Mouse (Mus musculus): ENCODE measurements around the gene Itgae. TPM values are rescaled to one million over a fixed set of nuclear protein-coding genes. Genes with fewer than 3 reads are reported as not detected.

Gene Itgae
- polyA plus RNA-seq, 1 experiment: not detected

DNA sequence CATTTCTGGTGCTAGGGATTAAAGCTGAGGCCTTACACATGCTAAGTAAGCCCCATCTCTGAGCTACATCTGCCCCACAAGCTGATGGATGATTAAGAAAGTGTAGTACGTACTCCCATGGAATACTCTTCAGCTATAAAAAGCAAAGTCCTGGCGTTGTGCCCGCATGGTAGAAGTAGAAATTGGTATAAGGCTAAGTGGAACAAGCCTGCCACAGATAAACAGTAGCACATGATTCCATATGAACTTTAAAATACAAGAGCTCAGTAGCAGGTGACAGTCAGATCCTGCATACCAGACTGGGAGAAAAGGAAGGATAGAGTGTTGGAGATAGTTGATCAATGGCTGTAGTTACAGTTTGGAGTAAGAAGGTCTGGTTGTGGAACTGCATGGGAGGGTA, 29.0 kb upstream of the Itgae start:
- no peaks in the 10 kb centered on the region for H3K9me3 ChIP-seq (ENCODE audit: control insufficient read depth, low read length)
- no peak for TF ChIP-seq TAL1 (IDR thresholded peaks at IDR 0.05; ENCODE audit: low read length)
- TF ChIP-seq GATA1 (IDR thresholded peaks at IDR 0.05; ENCODE audit: low read length): no peak
- peaks cover 73% of the 10 kb centered on the region for H3K36me3 ChIP-seq (ENCODE audit: control insufficient read depth)
- peaks cover 18% of the 10 kb centered on the region for H3K4me1 ChIP-seq (ENCODE audit: control insufficient read depth)
- no peak overlapping the region for H3K4me3 ChIP-seq (replicated peaks)
- H3K27me3 ChIP-seq (ENCODE audit: control insufficient read depth): no peaks in the 10 kb centered on the region

DNA sequence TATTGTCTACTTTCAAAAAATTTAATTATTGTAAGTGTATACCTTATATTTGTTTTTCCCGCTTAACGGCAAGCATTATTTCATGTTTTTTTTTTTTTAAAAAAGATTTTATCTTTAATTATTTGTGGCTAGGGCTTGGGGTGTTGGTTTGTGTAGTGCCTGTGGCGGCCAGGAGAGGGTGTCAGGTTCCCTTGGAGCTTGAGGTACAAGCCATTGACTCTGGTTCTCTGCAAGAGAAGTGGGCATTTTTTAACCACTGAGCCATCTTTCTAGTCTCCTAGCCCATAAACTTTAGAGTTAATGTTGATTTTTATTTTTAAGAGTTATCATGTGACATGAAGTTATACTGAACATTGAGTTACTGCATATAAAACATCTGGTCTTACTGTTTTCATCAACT, 18.5 kb upstream of the Itgae start:
- Histone ChIP-seq H3K9me3 (ENCODE audit: control insufficient read depth, low read length) (no peaks in the 10 kb centered on the region), H3K4me3 (replicated peaks) (no peak overlapping the region), H3K36me3 (ENCODE audit: control insufficient read depth) (peaks cover 98% of the 10 kb centered on the region), H3K27me3 (ENCODE audit: control insufficient read depth) (no peaks in the 10 kb centered on the region), H3K4me1 (ENCODE audit: control insufficient read depth) (no peaks in the 10 kb centered on the region; the same call in 1 of the 2 replicates)
- TF ChIP-seq GATA1 (IDR thresholded peaks at IDR 0.05; ENCODE audit: low read length) (no peak), TAL1 (IDR thresholded peaks at IDR 0.05; ENCODE audit: low read length) (no peak)

- Histone ChIP-seq H3K36me3 (ENCODE audit: control insufficient read depth) (peaks cover 98% of the 10 kb centered on the region), H3K9me3 (ENCODE audit: control insufficient read depth, low read length) (no peaks in the 10 kb centered on the region)
- TF ChIP-seq TAL1 (IDR thresholded peaks at IDR 0.05; ENCODE audit: low read length) (no peak), GATA1 (IDR thresholded peaks at IDR 0.05; ENCODE audit: low read length) (no peak)
Measured at GRCm38 (mm10) chr11:73076295-73076694, 14.1 kb upstream of the Itgae start.

DNA sequence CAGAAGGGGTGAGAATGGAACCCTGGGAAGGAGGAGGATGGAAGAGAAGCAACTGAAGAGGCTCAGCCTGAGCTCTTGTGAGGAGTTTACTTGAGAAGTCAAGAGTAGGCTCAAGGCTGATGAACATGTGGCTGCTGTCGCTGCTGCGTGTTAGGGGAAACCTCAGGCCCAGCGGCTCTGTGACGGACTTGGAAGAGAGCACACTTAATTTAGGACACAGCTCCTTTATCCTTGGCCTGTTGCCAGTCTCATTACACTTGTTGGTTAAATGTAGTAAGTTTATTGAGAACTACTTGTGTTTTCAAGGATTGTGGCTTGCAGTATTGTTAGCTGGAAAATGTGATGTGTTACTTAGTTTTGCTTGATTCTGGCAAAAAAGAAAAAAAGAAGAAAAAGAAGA, 13.7 kb upstream of the Itgae start:
- no peaks in the 10 kb centered on the region for H3K9me3 ChIP-seq (ENCODE audit: control insufficient read depth, low read length)
- H3K27me3 ChIP-seq (ENCODE audit: control insufficient read depth): no peaks in the 10 kb centered on the region
- no peak overlapping the region for H3K4me3 ChIP-seq (replicated peaks)
- H3K4me1 ChIP-seq (ENCODE audit: control insufficient read depth): no peaks in the 10 kb centered on the region
- H3K36me3 ChIP-seq (ENCODE audit: control insufficient read depth): peaks cover 99% of the 10 kb centered on the region
- no peak for TF ChIP-seq TAL1 (IDR thresholded peaks at IDR 0.05; ENCODE audit: low read length)
- no peak for TF ChIP-seq GATA1 (IDR thresholded peaks at IDR 0.05; ENCODE audit: low read length)

More at GRCm38 (mm10) chr11:73076295-73076694, 14.1 kb upstream of the Itgae start:
- Histone ChIP-seq H3K4me1 (ENCODE audit: control insufficient read depth) (no peaks in the 10 kb centered on the region), H3K27me3 (ENCODE audit: control insufficient read depth) (no peaks in the 10 kb centered on the region), H3K4me3 (replicated peaks) (no peak overlapping the region)

GRCm38 (mm10) chr11:73077211-73077720, 13.1 kb upstream of the Itgae start:
- H3K36me3 ChIP-seq (ENCODE audit: control insufficient read depth): peaks cover 100% of the 10 kb centered on the region
- H3K9me3 ChIP-seq (ENCODE audit: control insufficient read depth, low read length): no peaks in the 10 kb centered on the region
- no peak overlapping the region for H3K4me3 ChIP-seq (replicated peaks)
- no peaks in the 10 kb centered on the region for H3K27me3 ChIP-seq (ENCODE audit: control insufficient read depth)
- no peak for TF ChIP-seq TAL1 (IDR thresholded peaks at IDR 0.05; ENCODE audit: low read length)
- no peak for TF ChIP-seq GATA1 (IDR thresholded peaks at IDR 0.05; ENCODE audit: low read length)
- H3K4me1 ChIP-seq (ENCODE audit: control insufficient read depth): no peaks in the 10 kb centered on the region

GRCm38 (mm10) chr11:73078615-73079014, 11.8 kb upstream of the Itgae start:
- no peaks in the 10 kb centered on the region for H3K9me3 ChIP-seq (ENCODE audit: control insufficient read depth, low read length)
- no peaks in the 10 kb centered on the region for H3K4me1 ChIP-seq (ENCODE audit: control insufficient read depth)
- H3K27me3 ChIP-seq (ENCODE audit: control insufficient read depth): no peaks in the 10 kb centered on the region
- peaks cover 94% of the 10 kb centered on the region for H3K36me3 ChIP-seq (ENCODE audit: control insufficient read depth)
- H3K4me3 ChIP-seq (replicated peaks): no peak overlapping the region
- TF ChIP-seq TAL1 (IDR thresholded peaks at IDR 0.05; ENCODE audit: low read length) (no peak), GATA1 (IDR thresholded peaks at IDR 0.05; ENCODE audit: low read length) (no peak)

GRCm38 (mm10) chr11:73080306-73080705, 10.1 kb upstream of the Itgae start:
- no peak overlapping the region for H3K4me3 ChIP-seq (replicated peaks)
- no peaks in the 10 kb centered on the region for H3K27me3 ChIP-seq (ENCODE audit: control insufficient read depth)
- H3K4me1 ChIP-seq (ENCODE audit: control insufficient read depth): no peaks in the 10 kb centered on the region
- H3K36me3 ChIP-seq (ENCODE audit: control insufficient read depth): peaks cover 93% of the 10 kb centered on the region
- no peaks in the 10 kb centered on the region for H3K9me3 ChIP-seq (ENCODE audit: control insufficient read depth, low read length)
- TF ChIP-seq TAL1 (IDR thresholded peaks at IDR 0.05; ENCODE audit: low read length) (no peak), GATA1 (IDR thresholded peaks at IDR 0.05; ENCODE audit: low read length) (no peak)

DNA sequence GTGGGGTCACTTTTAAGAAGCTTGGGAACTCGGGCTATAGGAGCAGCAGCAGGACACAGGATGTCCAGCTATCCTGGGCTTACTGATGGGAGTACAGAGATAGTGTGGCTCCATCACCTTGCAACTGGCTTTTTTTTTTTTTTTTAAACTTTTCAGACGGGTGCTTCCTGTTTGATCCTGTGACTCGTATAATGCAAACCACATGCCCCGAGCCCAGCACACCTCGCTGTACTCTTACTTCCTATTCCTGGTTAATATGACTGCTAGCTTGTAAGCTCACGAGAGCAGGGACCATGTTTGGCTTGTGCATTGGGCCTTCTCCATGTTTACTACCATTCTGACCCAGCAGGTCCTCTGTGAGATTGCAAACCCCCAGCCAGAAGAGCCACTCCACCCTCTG, 6.1 kb upstream of the Itgae start:
- no peak for TF ChIP-seq TAL1 (IDR thresholded peaks at IDR 0.05; ENCODE audit: low read length)
- no peak for TF ChIP-seq GATA1 (IDR thresholded peaks at IDR 0.05; ENCODE audit: low read length)
- no peaks in the 10 kb centered on the region for H3K27me3 ChIP-seq (ENCODE audit: control insufficient read depth)
- H3K9me3 ChIP-seq (ENCODE audit: control insufficient read depth, low read length): no peaks in the 10 kb centered on the region
- no peaks in the 10 kb centered on the region for H3K4me1 ChIP-seq (ENCODE audit: control insufficient read depth)
- H3K36me3 ChIP-seq (ENCODE audit: control insufficient read depth): peaks cover 58% of the 10 kb centered on the region
- no peak overlapping the region for H3K4me3 ChIP-seq (replicated peaks)

GRCm38 (mm10) chr11:73084804-73085231, 5.6 kb upstream of the Itgae start:
- H3K36me3 ChIP-seq (ENCODE audit: control insufficient read depth): peaks cover 53% of the 10 kb centered on the region
- no peaks in the 10 kb centered on the region for H3K4me1 ChIP-seq (ENCODE audit: control insufficient read depth)
- TF ChIP-seq TAL1 (IDR thresholded peaks at IDR 0.05; ENCODE audit: low read length): no peak
- TF ChIP-seq GATA1 (IDR thresholded peaks at IDR 0.05; ENCODE audit: low read length): no peak
- no peaks in the 10 kb centered on the region for H3K27me3 ChIP-seq (ENCODE audit: control insufficient read depth)
- H3K4me3 ChIP-seq (replicated peaks): no peak overlapping the region
- H3K9me3 ChIP-seq (ENCODE audit: control insufficient read depth, low read length): no peaks in the 10 kb centered on the region

DNA sequence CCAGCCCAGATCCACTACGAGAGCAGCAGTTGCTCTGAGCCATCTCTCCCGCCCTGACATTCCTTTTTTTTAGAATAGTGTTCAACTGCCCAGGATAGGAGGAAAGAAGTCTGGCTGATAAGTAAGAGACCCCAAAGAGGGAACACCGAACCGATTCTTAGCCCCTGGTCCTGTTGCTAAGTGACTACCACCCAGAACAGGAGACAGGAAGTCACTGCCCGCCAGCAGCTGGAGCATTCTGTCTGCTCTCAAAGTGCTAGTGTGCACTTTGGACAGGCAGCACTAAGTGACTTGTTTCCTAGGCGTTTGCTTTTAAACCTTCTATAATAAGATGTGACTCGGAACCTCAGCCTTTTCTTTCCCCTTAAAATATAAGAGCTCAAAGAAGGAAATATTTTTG, 5.0 kb upstream of the Itgae start:
- no peaks in the 10 kb centered on the region for H3K4me1 ChIP-seq (ENCODE audit: control insufficient read depth)
- no peaks in the 10 kb centered on the region for H3K9me3 ChIP-seq (ENCODE audit: control insufficient read depth, low read length)
- H3K4me3 ChIP-seq (replicated peaks): no peak overlapping the region
- peaks cover 47% of the 10 kb centered on the region for H3K36me3 ChIP-seq (ENCODE audit: control insufficient read depth)
- TF ChIP-seq GATA1 (IDR thresholded peaks at IDR 0.05; ENCODE audit: low read length) (no peak), TAL1 (IDR thresholded peaks at IDR 0.05; ENCODE audit: low read length) (no peak)
- no peaks in the 10 kb centered on the region for H3K27me3 ChIP-seq (ENCODE audit: control insufficient read depth)
